24 mouse cellular contexts compared by ENCODE assay signal in genomic region chr17:72993626-72994025, GRCm38 (mm10).
"Had no signal": no experiment of that assay in that cellular context is flagged by ENCODE, and none has a peak within 500 bp of the region (broad histone marks: within the 10 kb centered on the region; RNA-seq: fewer than 3 reads in every experiment).

No protein-coding gene starts in this region.

- H3K27ac ChIP-seq: kidney, embryonic 15.5 days; limb, embryonic 12.5 days; limb, embryonic 15.5 days; liver, embryonic 14.5 days; macrophage; midbrain, embryonic 15.5 days; neural tube, embryonic 12.5 days; neural tube, embryonic 15.5 days; stomach, embryonic 15.5 days had no signal

- H3K4me3 ChIP-seq: kidney, embryonic 15.5 days; limb, embryonic 12.5 days; limb, embryonic 15.5 days; midbrain, embryonic 15.5 days; myocyte; neural tube, embryonic 12.5 days; neural tube, embryonic 15.5 days; stomach, embryonic 15.5 days had no signal

- H3K4me2 ChIP-seq: kidney, embryonic 15.5 days; limb, embryonic 12.5 days; limb, embryonic 15.5 days; liver, embryonic 11.5 days; lung, embryonic 14.5 days; midbrain, embryonic 11.5 days; midbrain, embryonic 15.5 days; neural tube, embryonic 12.5 days; neural tube, embryonic 15.5 days; stomach, embryonic 15.5 days had no signal

- H3K36me3 ChIP-seq: kidney, embryonic 15.5 days; limb, embryonic 12.5 days; limb, embryonic 15.5 days; midbrain, embryonic 15.5 days; neural tube, embryonic 12.5 days; neural tube, embryonic 15.5 days; stomach, embryonic 15.5 days had no signal

- H3K27me3 ChIP-seq: kidney, embryonic 15.5 days; limb, embryonic 12.5 days; limb, embryonic 15.5 days; midbrain, embryonic 15.5 days; neural tube, embryonic 12.5 days; neural tube, embryonic 15.5 days; stomach, embryonic 15.5 days had no signal

- DNase-seq: kidney, adult 8-10 months; kidney, postnatal 10 days; kidney, postnatal 36 days; layer of hippocampus, postnatal 36 days; left cerebral cortex, postnatal 4 days; liver, postnatal 0 days; lung, embryonic 14.5 days; right cerebral cortex, adult 18-20 months; right cerebral cortex, postnatal 14 days; right cerebral cortex, postnatal 4 days; thymus, postnatal 25 days had no signal

- H3K9me3 ChIP-seq: kidney, embryonic 15.5 days; limb, embryonic 12.5 days; limb, embryonic 15.5 days; midbrain, embryonic 15.5 days; neural tube, embryonic 12.5 days; neural tube, embryonic 15.5 days; stomach, embryonic 15.5 days had no signal

- H3K9ac ChIP-seq: kidney, embryonic 15.5 days; limb, embryonic 12.5 days; limb, embryonic 15.5 days; liver, embryonic 14.5 days; liver, postnatal 0 days; lung, embryonic 14.5 days; midbrain, embryonic 15.5 days; neural tube, embryonic 12.5 days; neural tube, embryonic 15.5 days; stomach, embryonic 15.5 days had no signal

- ATAC-seq: liver, postnatal 0 days; lung, postnatal 0 days; midbrain, embryonic 15.5 days had no signal
